Mouse (Mus musculus) cerebellum, adult 9-11 months (tissue): ENCODE measurements around the gene Krtap28-10.
"Not testable (repeated sequence)": the region's sequence is repeated elsewhere in the genome, so short reads cannot be mapped to it uniquely, and the experiment has no call there.

ENCODE experiments used
- DNase-seq: peaks from one replicate; pipeline ENCODE4 v3.0.0; 2022

Krtap28-10 gene

DNA sequence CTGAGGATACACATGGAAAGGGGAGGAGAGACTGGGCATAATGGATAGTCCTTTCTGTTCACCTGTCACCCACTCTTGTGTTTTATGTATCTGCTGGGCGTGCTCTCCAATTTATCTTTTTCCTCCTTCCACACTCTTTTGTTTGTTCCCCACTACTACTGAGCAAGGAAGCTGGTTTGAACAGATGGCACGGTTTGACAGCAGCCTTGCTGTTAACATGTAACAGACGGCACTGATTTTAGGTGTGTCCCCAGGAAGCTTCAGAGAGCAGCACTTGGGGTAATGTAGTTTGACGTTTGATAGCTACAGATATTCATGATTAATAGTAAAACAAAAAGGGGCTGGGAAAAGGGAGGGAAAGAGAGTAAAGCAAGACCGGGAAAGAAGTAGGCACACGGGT is 34.8 kb downstream of the Krtap28-10 start:
- no peak for DNase-seq

DNA sequence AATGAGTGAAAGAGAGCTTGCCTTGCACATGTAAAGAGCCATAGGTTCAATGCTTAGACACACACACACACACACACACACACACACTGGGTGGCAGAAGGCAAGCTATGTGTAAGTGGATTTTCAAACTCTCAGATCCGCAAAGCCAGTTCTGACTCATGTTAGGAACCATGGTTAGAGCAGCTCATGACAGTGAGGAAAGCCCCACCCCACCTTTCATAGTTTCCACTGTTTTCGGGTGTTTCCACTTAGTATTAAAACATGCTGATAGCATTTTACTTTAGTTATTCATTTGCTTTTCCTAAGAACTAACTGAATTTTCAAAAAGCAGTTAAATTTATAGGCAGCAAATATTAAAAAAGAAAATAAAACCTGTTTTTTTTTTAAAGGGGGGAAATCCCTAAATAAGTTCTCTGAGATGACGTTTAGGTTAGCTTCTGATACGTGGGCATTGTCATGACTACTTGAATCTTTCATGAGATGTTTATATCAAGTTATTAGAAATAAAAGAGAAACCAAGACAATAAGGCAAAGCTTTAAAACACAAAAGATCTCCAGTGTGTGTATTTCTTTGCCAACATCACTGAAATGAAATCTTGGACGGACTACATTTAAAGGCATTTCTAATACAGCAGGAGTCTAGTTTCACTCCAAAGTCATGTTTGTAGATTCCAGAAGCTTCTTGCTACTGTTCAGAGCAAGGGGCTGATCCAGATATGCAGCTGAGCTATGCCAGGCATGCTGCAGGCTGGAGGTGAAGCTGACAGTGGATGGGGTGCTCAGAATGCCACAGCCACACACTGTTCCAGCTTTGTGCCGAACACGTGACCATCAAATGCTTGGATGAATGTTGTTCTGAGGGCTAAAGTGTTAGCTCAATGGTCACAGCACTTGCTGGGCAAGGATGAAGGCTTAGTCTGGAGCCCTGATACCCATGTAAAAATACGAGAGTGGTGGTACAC is 35.8 kb downstream of the Krtap28-10 start:
- DNase-seq = no peak

DNA sequence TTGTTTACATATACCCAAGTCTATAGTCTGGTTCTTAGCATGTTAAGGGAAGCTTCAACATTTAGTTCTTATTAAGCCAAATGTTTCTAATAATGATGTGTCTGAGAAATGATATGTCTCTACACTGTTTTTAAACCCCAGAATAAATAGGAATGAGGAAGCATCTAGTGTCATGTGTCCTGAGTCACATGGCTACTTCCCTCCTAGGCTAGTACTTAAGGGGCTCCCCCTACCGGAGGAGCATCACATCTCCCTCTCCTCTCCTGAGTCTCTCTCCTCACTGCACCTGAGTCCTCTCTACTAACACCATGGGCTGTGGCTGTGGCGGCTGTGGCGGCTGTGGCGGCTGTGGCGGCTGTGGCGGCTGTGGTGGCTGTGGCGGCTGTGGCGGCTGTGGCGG is 42.0 kb downstream of the Krtap28-10 start, which contains the start of gene Gm47959:
Gene Gm47959 (plus strand): TSS at position 243 of the 400 bp plus-strand sequence.
- DNase-seq = not testable (repeated sequence)

DNA sequence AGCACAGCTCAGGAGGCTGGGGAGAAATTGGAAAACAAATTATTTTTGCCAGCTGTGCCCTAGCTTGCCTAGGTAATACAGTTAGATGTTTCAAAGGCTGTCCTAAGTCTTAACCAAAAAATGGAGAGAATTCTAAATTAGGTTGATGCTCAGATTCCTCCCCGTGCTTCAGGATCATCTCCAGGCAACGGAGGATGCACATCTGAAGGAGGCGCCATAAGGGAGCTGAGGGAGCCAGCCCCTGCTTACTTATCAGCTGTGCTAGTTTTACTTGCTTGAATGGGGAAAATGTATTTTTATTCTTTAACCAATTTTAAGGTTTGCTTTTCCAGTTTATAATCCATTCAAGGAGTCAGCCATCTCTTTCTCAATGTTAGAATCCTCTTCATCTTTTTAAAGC is 48.3 kb downstream of the Krtap28-10 start:
- no peak for DNase-seq

DNA sequence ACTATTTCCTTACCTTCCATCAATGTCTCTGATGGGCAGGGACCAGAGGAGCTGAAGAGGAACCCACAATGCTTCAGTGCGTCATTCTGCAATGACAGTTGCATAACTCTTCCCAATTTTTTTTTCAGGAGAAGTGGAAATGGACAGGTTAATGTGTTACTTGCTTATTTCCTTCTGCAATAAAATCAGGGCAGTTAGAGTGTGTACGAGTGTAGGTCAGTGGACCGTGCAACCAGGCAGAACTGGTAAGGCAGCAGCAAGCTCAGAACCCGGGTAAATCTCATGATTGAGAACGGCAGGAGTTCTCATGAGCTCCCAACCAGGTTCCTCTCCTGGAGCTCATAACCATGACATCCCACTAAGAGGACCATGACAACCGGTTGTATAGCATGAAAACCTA is 50.2 kb downstream of the Krtap28-10 start:
- no peak for DNase-seq

DNA sequence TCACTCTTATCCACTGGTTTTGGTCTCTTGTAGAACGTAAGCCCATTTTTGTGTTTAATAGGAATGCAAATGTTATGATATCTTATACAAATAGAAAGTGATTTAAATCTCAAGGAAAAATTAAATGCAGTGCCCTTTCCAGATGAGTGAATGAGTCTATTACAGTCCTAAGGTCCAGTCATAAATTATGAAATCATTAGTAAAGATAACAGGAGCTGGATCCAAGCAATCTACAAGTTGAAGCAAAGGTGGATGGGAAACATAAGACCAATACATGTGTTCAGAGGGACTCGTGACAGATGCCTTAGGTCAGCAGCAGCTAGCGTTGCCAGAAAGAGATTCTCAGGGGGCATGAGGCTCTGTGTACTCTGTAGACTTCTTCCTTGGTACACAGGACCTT is 50.7 kb downstream of the Krtap28-10 start:
- DNase-seq = no peak
